Mouse (Mus musculus) erythroblast, embryonic 14.5 days (primary cell): ENCODE measurements around the gene Hs3st5.

Source experiments
- GATA1 ChIP-seq: IDR thresholded peaks from 2 replicates; pipeline ENCODE4 v1.6.1; 2012; ENCODE audit warnings: low read length, inconsistent platforms, mixed read lengths
- TAL1 ChIP-seq: IDR thresholded peaks from 3 replicates; pipeline ENCODE4 v1.6.1; 2012; ENCODE audit warnings: low read length, inconsistent platforms, mixed read lengths

DNA sequence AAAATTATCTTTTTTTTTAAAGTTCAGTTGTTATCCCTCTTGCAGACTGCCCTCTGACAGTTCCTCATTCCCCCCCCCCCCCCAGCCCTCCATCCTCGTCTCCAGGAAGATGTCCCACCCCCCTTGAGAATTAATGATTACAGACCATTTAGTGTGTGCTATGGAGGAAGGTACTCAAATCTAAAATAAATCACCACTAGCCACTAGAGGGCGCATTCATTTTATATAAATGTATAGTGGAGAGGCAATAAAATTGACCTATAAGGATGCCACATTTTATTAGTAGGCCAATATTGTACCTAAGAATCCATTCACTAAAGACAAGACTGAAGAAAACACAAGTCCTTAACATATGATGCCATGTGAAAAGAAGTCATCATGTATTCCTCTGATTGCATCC is 40.0 kb downstream of the Hs3st5 start:
- TF ChIP-seq GATA1 (no peak), TAL1 (no peak)
